Mouse (Mus musculus): Measurements from ENCODE around the gene Trem3. TPM values are rescaled to one million over a fixed set of nuclear protein-coding genes. Genes with fewer than 3 reads are reported as not detected.

The Trem3 gene
- polyA plus RNA-seq, 1 experiment from 2014 or later, result 0.24 TPM

- no peak overlapping the region for H3K9ac ChIP-seq (ENCODE audit: low read depth, low read length)
- no peaks in the 10 kb centered on the region for H3K9me3 ChIP-seq (ENCODE audit: control insufficient read depth, low read length)
- WGBS, result 67% methylated on average over 7 of the region's 7 CpGs
- no peak for ATAC-seq (ENCODE audit: low read depth)
- no peaks in the 10 kb centered on the region for H3K36me3 ChIP-seq (ENCODE audit: control insufficient read depth, insufficient read depth, low read length)
- H3K4me3 ChIP-seq (ENCODE audit: low read depth, low read length), result no peak overlapping the region
- no peak overlapping the region for H3K27ac ChIP-seq (replicated peaks; ENCODE audit: low read depth, low read length)
- peaks cover 1% of the 10 kb centered on the region for H3K4me1 ChIP-seq (ENCODE audit: control insufficient read depth, insufficient read depth, low read length)
- no peaks in the 10 kb centered on the region for H3K27me3 ChIP-seq (replicated peaks; ENCODE audit: control insufficient read depth, insufficient read depth, low read length)
- no peak for DNase-seq (ENCODE audit: low spot score)
- no peak overlapping the region for H3K4me2 ChIP-seq (ENCODE audit: low read depth, low read length)
Observed at GRCm38 (mm10) chr17:48275736-48276135, 28.2 kb downstream of the Trem3 start.

- Histone ChIP-seq H3K9ac (ENCODE audit: low read depth, low read length) (no peak overlapping the region), H3K4me2 (ENCODE audit: low read depth, low read length) (no peak overlapping the region), H3K36me3 (ENCODE audit: control insufficient read depth, insufficient read depth, low read length) (no peaks in the 10 kb centered on the region), H3K27me3 (replicated peaks; ENCODE audit: control insufficient read depth, insufficient read depth, low read length) (no peaks in the 10 kb centered on the region), H3K27ac (replicated peaks; ENCODE audit: low read depth, low read length) (no peak overlapping the region), H3K4me1 (ENCODE audit: control insufficient read depth, insufficient read depth, low read length) (peaks cover 8% of the 10 kb centered on the region), H3K4me3 (ENCODE audit: low read depth, low read length) (no peak overlapping the region), H3K9me3 (ENCODE audit: control insufficient read depth, low read length) (no peaks in the 10 kb centered on the region)
- no peak for ATAC-seq (ENCODE audit: low read depth)
- no peak for DNase-seq (ENCODE audit: low spot score)
Observed at GRCm38 (mm10) chr17:48278381-48278780, 30.8 kb downstream of the Trem3 start.

DNA sequence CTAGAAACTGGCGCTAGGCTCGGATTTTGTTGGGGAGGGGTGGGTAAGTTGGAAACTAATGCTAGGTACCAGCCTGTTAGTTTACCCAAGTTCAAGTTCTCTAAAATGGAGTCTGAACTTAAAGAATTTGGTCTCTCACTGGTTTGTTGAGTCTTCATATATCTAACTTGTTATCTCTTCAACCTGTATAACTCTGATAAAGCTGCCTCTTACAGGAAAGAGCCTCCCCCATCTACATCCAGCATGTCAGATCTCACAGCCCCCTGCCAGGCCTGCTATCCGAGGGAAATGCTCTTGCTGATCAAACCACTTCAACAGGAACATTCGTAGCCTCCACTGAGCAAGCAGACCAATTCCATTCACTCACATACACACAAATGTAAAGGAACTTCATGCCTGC is 31.4 kb downstream of the Trem3 start:
- Histone ChIP-seq H3K4me1 (ENCODE audit: control insufficient read depth, insufficient read depth, low read length) (peaks cover 8% of the 10 kb centered on the region), H3K4me3 (ENCODE audit: low read depth, low read length) (no peak overlapping the region), H3K36me3 (ENCODE audit: control insufficient read depth, insufficient read depth, low read length) (no peaks in the 10 kb centered on the region), H3K27me3 (replicated peaks; ENCODE audit: control insufficient read depth, insufficient read depth, low read length) (no peaks in the 10 kb centered on the region), H3K9ac (ENCODE audit: low read depth, low read length) (no peak overlapping the region), H3K4me2 (ENCODE audit: low read depth, low read length) (no peak overlapping the region), H3K9me3 (ENCODE audit: control insufficient read depth, low read length) (no peaks in the 10 kb centered on the region), H3K27ac (replicated peaks; ENCODE audit: low read depth, low read length) (no peak overlapping the region)
- DNase-seq (ENCODE audit: low spot score) (no peak), ATAC-seq (ENCODE audit: low read depth) (no peak)
- WGBS, result 83% methylated on average over 4 of the region's 4 CpGs

DNA sequence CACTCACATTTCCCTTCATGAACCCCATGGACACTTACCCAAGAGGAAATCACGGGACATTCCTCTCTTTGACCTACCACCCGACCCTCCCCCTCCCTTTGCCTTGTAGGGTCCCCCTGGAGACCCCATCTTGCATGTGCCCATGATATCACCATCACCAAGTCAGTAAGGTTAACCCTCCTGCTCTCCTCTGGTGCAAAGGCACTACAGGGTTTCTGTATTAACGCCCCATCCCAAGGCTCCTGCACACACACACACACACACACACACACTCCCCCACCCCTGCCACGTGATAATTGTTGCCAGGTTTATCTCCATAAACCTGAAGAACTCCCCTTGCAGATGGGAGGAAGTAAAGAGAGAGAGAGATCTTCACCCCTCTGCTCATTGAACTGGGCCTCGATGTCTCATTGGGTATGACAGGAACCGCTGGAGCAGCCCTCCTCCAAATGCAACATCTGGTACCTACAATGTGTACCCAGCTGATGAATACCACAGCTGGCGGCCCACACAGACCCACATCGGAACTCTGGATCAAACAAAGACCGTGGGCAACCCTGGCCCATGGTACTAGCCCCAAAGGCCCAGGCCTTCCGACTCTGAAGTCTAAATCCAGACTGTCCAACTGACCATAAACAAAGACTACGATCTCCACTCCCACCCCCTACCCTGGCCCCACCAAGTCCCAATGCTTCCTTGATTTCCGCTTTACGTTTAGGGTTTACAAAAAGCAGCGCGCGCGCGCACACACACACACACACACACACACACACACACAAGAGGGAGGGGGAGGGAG is 33.6 kb downstream of the Trem3 start:
- DNase-seq (ENCODE audit: low spot score), result peak; percentile 7
- Histone ChIP-seq H3K9me3 (ENCODE audit: control insufficient read depth, low read length) (no peaks in the 10 kb centered on the region), H3K27ac (replicated peaks; ENCODE audit: low read depth, low read length) (peak overlapping the region; percentile 70), H3K4me1 (ENCODE audit: control insufficient read depth, insufficient read depth, low read length) (peaks cover 8% of the 10 kb centered on the region), H3K4me3 (ENCODE audit: low read depth, low read length) (peak overlapping the region; percentile 31), H3K36me3 (ENCODE audit: control insufficient read depth, insufficient read depth, low read length) (no peaks in the 10 kb centered on the region), H3K27me3 (replicated peaks; ENCODE audit: control insufficient read depth, insufficient read depth, low read length) (no peaks in the 10 kb centered on the region), H3K9ac (ENCODE audit: low read depth, low read length) (peak overlapping the region; percentile 55), H3K4me2 (ENCODE audit: low read depth, low read length) (peak overlapping the region; percentile 57)
- ATAC-seq (ENCODE audit: low read depth), result peak; percentile 70
- WGBS, result 21% methylated on average over 18 of the region's 18 CpGs

- Histone ChIP-seq H3K4me2 (ENCODE audit: low read depth, low read length) (peak overlapping the region; percentile 57), H3K36me3 (ENCODE audit: control insufficient read depth, insufficient read depth, low read length) (no peaks in the 10 kb centered on the region), H3K9ac (ENCODE audit: low read depth, low read length) (peak overlapping the region; percentile 55), H3K9me3 (ENCODE audit: control insufficient read depth, low read length) (no peaks in the 10 kb centered on the region), H3K4me1 (ENCODE audit: control insufficient read depth, insufficient read depth, low read length) (peaks cover 8% of the 10 kb centered on the region), H3K27ac (replicated peaks; ENCODE audit: low read depth, low read length) (peak overlapping the region; percentile 70), H3K4me3 (ENCODE audit: low read depth, low read length) (peak overlapping the region; percentile 31), H3K27me3 (replicated peaks; ENCODE audit: control insufficient read depth, insufficient read depth, low read length) (no peaks in the 10 kb centered on the region)
- peak; percentile 81 for DNase-seq (ENCODE audit: low spot score)
- ATAC-seq (ENCODE audit: low read depth), result no peak; the same call in 1 of the 2 replicates
- WGBS, result 2% methylated on average over 3 of the region's 3 CpGs
Observed at GRCm38 (mm10) chr17:48281739-48282085, 34.1 kb downstream of the Trem3 start.

DNA sequence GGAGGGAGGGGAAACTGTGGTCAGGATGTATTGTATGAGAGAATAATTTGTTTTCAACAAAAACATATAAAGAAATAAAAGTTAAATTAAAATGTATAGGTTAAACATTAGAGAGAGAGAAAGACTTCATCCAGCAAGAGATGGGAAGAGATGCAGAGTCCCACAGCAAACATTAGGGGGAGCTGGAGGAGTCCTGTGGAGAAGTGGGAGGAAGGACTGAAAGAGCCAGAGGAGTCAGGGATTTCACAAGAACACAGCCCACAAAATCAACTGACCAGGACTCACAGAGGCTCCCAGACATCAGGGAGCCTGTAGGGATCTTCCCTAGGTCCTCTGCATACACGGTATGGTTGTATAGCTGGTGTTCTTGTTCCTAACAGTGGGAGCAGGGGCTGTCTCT is 39.2 kb downstream of the Trem3 start:
- Histone ChIP-seq H3K9ac (ENCODE audit: low read depth, low read length) (no peak overlapping the region), H3K27ac (replicated peaks; ENCODE audit: low read depth, low read length) (no peak overlapping the region), H3K4me2 (ENCODE audit: low read depth, low read length) (no peak overlapping the region), H3K36me3 (ENCODE audit: control insufficient read depth, insufficient read depth, low read length) (no peaks in the 10 kb centered on the region), H3K27me3 (replicated peaks; ENCODE audit: control insufficient read depth, insufficient read depth, low read length) (no peaks in the 10 kb centered on the region), H3K4me3 (ENCODE audit: low read depth, low read length) (no peak overlapping the region), H3K9me3 (ENCODE audit: control insufficient read depth, low read length) (0 out of 2 replicates have a peak, but pooled peaks cover 7% of the 10 kb centered on the region), H3K4me1 (ENCODE audit: control insufficient read depth, insufficient read depth, low read length) (no peaks in the 10 kb centered on the region)
- 50% methylated on average over 1 of the region's 1 CpGs for WGBS
- no peak for ATAC-seq (ENCODE audit: low read depth)
- DNase-seq (ENCODE audit: low spot score), result no peak

GRCm38 (mm10) chr17:48287276-48287675 is 39.7 kb downstream of the Trem3 start:
- H3K36me3 ChIP-seq (ENCODE audit: control insufficient read depth, insufficient read depth, low read length), result no peaks in the 10 kb centered on the region
- 0 out of 2 replicates have a peak, but pooled peaks cover 7% of the 10 kb centered on the region for H3K9me3 ChIP-seq (ENCODE audit: control insufficient read depth, low read length)
- no peak overlapping the region for H3K4me2 ChIP-seq (ENCODE audit: low read depth, low read length)
- no peak overlapping the region for H3K9ac ChIP-seq (ENCODE audit: low read depth, low read length)
- 59% methylated on average over 2 of the region's 2 CpGs for WGBS
- H3K27me3 ChIP-seq (replicated peaks; ENCODE audit: control insufficient read depth, insufficient read depth, low read length), result no peaks in the 10 kb centered on the region
- ATAC-seq (ENCODE audit: low read depth) (no peak), DNase-seq (ENCODE audit: low spot score) (no peak)
- no peak overlapping the region for H3K27ac ChIP-seq (replicated peaks; ENCODE audit: low read depth, low read length)
- no peaks in the 10 kb centered on the region for H3K4me1 ChIP-seq (ENCODE audit: control insufficient read depth, insufficient read depth, low read length)
- H3K4me3 ChIP-seq (ENCODE audit: low read depth, low read length), result no peak overlapping the region

DNA sequence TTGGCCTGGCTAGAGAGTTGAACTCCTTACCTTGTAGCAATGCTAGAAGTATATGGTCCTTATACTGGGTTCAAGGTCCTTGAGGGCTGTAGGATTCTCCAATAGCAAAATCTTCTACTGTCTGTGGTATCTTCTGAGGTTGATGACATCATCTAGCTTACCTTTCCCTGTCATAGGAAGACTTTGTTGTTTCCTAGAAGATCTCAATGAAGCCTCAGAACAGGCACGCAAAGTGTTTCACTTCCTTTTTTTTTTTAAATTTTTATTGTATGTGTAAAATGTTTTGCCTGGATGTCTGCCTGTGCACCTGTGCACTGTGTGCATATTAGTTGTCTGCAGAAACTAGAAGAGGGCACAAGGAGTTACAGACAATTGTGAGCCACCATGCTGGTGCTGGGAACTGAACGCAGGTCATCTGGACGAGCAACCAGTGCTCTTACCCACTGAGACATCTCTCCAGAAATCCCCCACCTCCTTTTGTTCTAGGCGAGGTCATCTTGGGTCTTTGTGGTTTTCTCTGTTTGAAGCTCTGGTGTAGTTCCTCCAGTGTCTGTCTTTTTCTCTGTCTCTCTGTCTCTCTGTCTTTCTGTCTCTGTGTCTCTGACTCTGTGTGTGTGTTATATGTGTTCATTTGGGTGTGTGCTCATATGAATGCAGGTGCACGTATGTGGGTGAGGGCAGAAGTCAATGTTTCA is 46.1 kb downstream of the Trem3 start:
- H3K9me3 ChIP-seq (ENCODE audit: control insufficient read depth, low read length), result 0 out of 2 replicates have a peak, but pooled peaks cover 4% of the 10 kb centered on the region
- no peak for ATAC-seq (ENCODE audit: low read depth)
- WGBS, result 82% methylated on average over 5 of the region's 5 CpGs
- no peak for DNase-seq (ENCODE audit: low spot score)
- H3K4me2 ChIP-seq (ENCODE audit: low read depth, low read length), result no peak overlapping the region
- no peaks in the 10 kb centered on the region for H3K36me3 ChIP-seq (ENCODE audit: control insufficient read depth, insufficient read depth, low read length)
- H3K4me1 ChIP-seq (ENCODE audit: control insufficient read depth, insufficient read depth, low read length), result no peaks in the 10 kb centered on the region
- H3K9ac ChIP-seq (ENCODE audit: low read depth, low read length), result no peak overlapping the region
- H3K27ac ChIP-seq (replicated peaks; ENCODE audit: low read depth, low read length), result no peak overlapping the region
- no peak overlapping the region for H3K4me3 ChIP-seq (ENCODE audit: low read depth, low read length)
- no peaks in the 10 kb centered on the region for H3K27me3 ChIP-seq (replicated peaks; ENCODE audit: control insufficient read depth, insufficient read depth, low read length)

All from embryonic facial prominence, embryonic 14.5 days (tissue).